Mouse (Mus musculus): ENCODE data around the gene Dlx3.
A peak's percentile ranks its signal among the peaks of the same experiment; 100 is the strongest.

DNA sequence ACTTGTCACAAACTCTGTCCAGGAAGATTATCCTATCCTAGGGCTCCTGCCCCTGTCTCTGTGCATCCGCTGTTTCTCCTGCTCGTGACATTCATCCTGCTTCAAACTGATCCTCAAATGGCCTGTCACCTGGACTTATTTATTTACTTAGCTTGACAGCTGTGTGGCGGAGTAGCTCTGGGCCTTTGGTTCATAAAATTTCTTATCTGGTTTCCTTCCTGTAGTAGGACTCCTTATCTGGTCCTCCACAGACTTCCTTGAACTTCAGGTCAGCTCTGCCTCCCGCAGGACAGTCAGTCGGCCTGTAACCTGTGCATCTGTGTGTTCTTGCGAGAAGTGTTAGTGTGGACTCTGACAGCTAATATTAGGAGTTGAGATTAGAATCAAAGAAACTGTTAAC lies 15.7 kb upstream of the Dlx3 start:
- TF ChIP-seq CTCF (IDR thresholded peaks at IDR 0.05) (peak; percentile 24; the same call in 1 of the 2 replicates), EP300 (IDR thresholded peaks at IDR 0.05) (peak; percentile 94)

All from lung, postnatal 0 days (tissue).